Mouse (Mus musculus): ENCODE measurements at regions not wholly inside any gene's neighbourhood (a gene's known extent, or its start where the extent isn't known, plus 50 kb on each side); places are given as distances from the start of the nearest gene placed in this dataset.

GRCm38 (mm10) chr13:106738011-106738410 lies 198.7 kb downstream of the Ipo11 start:
- no peak for DNase-seq (ENCODE audit: low read depth, low spot score)

DNA sequence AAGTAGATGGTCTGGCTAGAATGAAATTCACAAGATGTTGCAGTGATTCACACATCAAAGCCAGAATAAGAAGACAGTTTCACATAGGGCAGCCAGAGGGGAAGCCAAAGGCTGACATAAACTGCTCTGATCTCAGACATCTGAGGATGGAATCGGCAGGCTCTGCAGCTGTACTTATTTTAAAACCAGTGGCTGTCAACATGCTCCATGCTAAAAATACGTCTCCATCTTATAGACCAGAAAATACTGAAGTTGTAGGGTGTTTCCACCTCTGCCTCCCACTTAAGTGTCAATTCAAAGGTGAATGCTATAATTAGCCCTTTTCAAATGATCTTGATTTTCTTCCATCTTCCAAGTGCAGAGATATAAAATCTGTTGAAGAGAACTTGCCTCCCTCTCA lies 202.4 kb downstream of the Ipo11 start:
- DNase-seq (ENCODE audit: low read depth, low spot score), result no peak

DNA sequence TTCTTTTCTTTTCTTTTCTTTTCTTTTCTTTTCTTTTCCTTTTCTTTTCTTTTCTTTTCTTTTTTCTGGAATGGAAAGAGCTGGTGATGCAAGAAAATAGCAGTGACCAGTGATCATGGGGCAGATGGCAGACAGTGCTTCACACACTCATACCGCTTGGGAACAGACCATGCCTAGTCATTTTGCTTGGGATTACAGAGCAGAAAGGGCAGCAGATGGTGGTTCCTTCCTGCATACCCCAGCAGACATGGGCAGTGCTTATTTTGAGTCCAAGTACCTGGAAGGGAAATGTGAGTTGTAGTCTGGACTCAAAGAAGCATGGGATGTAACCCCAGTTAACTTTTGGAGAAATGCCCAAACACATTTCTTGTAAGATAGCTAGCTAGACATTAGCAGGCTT lies 203.9 kb downstream of the Ipo11 start:
- no peak for DNase-seq (ENCODE audit: low read depth, low spot score)

DNA sequence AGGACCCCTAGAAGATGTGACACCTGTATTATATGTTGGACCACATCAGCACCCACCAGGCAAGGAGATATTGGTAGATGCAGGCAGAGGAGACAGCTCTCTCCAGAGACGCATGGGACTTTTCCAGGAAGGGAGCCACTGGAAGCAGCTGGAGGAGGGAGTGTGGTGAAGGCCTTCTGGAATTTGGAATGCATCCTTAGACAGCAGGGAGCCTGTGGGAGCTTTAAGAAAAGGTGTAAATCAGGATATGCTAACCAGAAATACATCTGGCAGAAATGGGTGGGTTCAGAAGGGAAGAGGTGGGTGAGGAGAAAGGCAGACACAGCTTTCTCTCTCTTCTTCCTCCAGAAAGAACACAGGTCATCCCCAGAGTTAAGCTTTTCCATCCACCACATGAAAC lies 213.4 kb downstream of the Ipo11 start:
- no peak for DNase-seq (ENCODE audit: low read depth, low spot score)

GRCm38 (mm10) chr13:106721167-106721566 lies 215.6 kb downstream of the Ipo11 start:
- DNase-seq (ENCODE audit: low read depth, low spot score), result peak; percentile 2

- peak; percentile 56 for DNase-seq (ENCODE audit: low read depth, low spot score)
Observed at GRCm38 (mm10) chr13:106715771-106716170, 221.0 kb downstream of the Ipo11 start.

DNA sequence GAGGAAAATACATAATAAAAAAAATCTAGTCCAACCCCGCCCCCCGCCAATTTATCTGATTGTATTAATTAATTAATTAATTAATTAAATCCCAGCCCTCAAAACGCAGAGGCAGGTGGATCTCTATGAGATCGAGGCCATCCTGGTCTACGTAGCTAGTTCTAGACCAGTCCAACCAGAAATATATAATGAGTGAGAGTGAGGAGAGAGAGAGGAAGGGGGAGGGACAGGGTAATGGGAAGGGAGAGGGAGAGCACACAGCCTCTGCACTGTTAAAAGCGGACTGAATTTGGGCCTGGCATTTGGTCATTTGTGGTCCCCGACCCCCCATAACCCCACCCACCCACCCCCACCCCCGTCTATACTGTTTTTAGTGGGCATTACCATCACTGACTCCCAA lies 221.5 kb downstream of the Ipo11 start:
- DNase-seq (ENCODE audit: low read depth, low spot score), result no peak

- no peak for DNase-seq (ENCODE audit: low read depth, low spot score)
Observed at GRCm38 (mm10) chr13:106710580-106710979, 226.2 kb downstream of the Ipo11 start.

GRCm38 (mm10) chr13:106700376-106700775 lies 236.4 kb downstream of the Ipo11 start:
- DNase-seq (ENCODE audit: low read depth, low spot score), result no peak

DNA sequence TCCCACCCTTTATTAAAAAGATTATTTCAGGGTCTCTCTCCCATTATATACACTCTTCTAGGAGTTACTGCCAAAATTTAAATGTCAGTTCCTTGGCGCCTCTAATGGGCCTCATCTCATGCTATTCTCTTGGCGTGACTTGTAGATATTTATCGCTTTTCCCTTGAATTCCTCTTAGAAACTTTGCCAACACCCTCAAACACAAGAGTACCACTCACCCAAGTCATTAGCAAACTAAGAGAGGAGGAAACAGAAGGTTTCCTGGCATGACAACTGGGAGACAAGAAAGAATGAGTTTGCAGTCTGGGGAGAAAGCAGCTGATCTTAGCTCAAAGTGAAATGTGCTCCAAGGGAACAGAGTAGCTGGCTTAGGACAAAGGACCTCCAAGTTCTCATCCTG lies 236.8 kb downstream of the Ipo11 start:
- no peak for DNase-seq (ENCODE audit: low read depth, low spot score)

DNA sequence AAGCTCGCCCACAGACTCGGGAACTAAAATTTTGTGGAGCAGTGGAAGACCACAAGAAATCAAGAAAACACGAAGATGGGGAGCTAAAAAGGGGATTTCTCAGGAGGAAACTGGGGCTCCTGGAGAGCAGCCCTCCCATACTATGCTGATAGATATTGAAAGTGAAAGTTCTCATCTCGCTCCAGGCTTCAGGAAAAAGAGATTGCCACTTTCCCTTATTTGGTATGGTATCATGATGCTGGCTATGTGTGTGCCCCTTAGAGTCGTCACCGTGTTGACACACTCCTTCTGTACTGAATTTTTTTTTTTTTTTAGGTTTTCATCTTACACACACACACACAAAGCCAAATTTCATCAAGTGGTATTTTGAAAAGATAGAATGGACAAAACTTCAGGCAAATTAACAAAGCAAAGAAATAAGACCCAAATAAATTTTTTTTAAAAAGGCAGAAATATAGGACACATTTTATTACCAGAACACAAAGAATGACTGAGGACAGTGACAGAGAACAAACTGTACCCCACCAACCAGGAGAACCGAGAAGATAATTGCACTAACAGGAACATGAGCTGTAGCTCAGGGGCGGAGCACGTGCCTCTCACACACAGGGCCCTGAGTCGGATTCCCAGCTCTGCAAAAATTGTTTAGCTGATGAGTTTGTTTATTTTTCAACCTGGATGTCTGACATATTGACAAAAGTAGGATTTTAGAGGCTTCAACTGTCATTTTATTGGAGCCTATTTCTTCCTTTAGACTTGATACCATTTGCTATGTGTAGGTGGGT lies 244.8 kb downstream of the Ipo11 start:
- peak; percentile 7 for DNase-seq (ENCODE audit: low read depth, low spot score)

- no peak for DNase-seq (ENCODE audit: low read depth, low spot score)
Observed at GRCm38 (mm10) chr13:106690125-106690524, 246.6 kb downstream of the Ipo11 start.

DNA sequence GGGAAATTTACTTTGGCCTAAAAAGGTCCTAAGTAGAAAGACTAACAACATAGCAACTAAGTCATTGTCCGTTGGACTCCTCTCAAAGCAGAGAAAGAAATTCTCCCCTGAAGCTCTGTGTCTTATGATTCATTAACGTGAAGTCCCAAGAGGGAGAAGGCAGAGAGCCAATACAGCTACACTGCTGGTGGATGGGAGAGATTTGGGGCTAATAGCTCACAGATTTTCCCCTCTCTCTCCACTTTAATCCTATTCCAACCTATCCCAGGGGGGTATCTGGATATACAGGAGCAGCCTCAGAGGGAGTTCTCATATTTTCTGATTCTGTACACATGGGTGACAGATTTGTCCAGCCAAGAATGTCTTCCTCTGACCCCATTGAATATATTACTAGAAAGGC lies 247.1 kb downstream of the Ipo11 start:
- no peak for DNase-seq (ENCODE audit: low read depth, low spot score)

DNA sequence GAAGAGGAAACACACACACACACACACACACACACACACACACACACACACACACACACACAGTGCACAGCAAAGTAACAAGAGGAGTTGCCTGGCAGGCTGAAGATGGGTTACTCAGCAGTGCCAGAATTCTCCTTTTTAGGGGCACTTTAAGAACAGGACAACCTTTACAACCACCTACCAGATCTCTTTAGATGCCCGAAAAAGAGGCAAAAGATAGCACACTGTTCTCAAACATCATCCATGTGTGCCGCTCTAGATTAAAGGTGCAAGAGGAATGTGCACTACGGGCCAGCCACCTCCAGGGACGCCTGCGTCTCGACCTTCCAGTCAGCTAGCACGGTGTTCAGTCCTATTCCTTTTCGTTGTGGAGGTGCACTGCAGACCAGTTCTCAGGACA lies 247.7 kb downstream of the Ipo11 start:
- DNase-seq (ENCODE audit: low read depth, low spot score), result no peak

- no peak for DNase-seq (ENCODE audit: low read depth, low spot score)
Observed at GRCm38 (mm10) chr13:106669665-106670064, 267.1 kb downstream of the Ipo11 start.

- DNase-seq (ENCODE audit: low read depth, low spot score), result no peak
Observed at GRCm38 (mm10) chr13:106662195-106662594, 274.6 kb downstream of the Ipo11 start.

GRCm38 (mm10) chr13:106649363-106649762 lies 287.4 kb downstream of the Ipo11 start:
- no peak for DNase-seq (ENCODE audit: low read depth, low spot score)

DNA sequence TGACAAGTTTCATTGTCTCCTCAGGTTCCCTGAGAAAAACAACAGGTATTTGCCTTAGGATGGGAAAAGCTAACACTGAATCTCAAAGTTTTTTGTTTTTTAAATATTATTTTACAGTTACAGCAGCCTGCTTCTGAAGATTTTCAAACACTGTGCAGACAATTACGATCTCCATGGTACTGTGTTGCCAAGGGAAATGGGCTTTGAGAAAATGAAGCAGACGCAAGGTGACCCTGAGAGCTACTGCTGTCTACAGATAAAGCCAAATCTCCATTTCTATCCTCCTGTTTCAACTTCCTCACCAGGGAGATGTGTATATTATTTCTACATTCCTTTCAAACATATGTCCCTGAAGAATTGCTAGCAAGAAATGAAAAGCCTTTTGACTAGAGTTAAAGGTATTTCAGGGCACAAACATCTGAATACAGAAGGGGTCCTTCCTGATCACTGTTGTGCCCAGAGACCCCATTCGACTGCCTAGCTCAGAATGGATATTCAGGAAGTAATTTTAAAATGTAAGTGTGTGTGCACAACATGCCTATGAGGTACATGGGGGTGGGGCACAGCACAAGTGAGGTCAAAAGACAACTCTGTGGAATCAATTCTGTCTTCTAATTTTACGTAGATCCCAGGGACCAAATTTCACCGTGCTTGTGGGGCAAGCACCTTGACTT lies 293.3 kb downstream of the Ipo11 start:
- no peak for DNase-seq (ENCODE audit: low read depth, low spot score)

DNA sequence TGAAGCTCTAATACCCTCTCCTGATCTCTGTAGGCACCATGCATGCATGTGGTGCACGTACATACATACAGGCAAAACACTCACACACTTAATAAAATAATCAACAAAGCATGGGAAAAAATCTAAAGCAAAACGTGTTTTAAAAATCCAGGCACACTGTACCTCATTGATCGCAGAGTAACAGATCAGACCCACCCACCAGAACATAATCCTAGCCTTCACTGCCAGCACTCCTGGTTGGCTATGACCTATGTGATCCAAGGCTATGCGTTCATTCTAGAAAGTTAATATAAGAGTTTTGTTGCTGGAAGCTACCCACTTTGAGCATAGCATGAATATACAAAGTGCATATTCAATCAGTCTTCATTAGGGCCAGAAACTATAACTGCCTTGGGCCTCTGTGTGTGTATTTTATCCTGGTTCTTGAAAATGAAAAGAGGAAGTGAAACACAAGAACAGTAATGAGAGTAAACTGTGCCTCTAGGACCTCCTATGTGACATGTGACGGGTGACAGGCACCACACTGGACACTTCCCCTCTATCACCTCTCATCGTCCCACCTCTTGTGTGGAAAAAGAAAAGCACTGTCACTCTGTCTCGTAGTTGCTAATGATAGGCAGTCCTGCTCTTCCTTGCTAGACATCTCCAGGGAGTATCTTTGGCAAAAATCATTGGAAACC lies 297.9 kb downstream of the Ipo11 start:
- no peak for DNase-seq (ENCODE audit: low read depth, low spot score)

GRCm38 (mm10) chr13:106591729-106592128 lies 345.0 kb downstream of the Ipo11 start:
- DNase-seq (ENCODE audit: low read depth, low spot score), result no peak

DNA sequence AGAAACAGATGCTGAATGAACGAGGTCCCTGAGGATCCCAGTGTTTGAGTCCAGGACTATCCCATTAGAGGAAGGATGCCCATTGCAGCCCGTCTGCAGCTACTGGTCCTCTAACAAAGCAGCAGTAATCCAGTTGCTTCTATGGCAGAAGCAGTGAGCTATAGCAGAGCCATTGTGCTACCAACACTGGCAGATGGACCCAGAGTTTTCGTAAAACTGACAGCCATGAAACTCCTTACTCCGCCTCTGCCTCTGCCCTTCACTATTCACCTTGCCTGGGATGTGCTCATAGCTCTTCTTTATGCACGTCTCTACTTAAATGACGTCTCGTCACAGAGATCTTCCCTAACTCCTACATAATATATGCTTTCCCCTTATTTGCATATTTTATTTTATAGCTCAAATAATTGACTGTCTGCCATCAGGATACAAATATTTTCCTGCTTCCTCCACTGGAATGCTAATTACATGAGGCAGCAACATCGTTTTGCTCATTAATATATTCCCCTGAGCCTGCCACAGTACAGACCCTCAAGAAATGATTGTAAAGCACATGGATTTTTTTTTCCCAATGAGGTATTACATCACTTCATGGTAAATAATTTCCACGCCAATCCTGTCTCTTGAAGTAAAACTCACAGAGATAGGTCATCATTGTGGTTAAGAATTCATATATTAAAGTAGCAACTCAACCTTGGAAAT lies 368.9 kb downstream of the Ipo11 start:
- DNase-seq (ENCODE audit: low read depth, low spot score), result no peak

- DNase-seq (ENCODE audit: low read depth, low spot score), result no peak
Observed at GRCm38 (mm10) chr13:106562588-106562987, 374.2 kb downstream of the Ipo11 start.

Data from CD4-positive, CD25-positive, alpha-beta regulatory T cell, adult 2 months (primary cell).